Mouse (Mus musculus): Measurements from ENCODE around the gene Emp1. TPM values are rescaled to one million over a fixed set of nuclear protein-coding genes. Genes with fewer than 3 reads are reported as not detected.

The Emp1 gene
- polyA plus RNA-seq, 1 experiment from 2014 or later: 5.9 TPM

- Histone ChIP-seq H3K27me3 (ENCODE audit: control insufficient read depth, insufficient read depth, low read length) (no peaks in the 10 kb centered on the region), H3K4me3 (ENCODE audit: low read depth, low read length) (no peak overlapping the region), H3K4me1 (ENCODE audit: control insufficient read depth, insufficient read depth, low read length) (0 out of 2 replicates have a peak, but pooled peaks cover 2% of the 10 kb centered on the region), H3K27ac (ENCODE audit: low read depth, low read length) (no peak overlapping the region), H3K9ac (ENCODE audit: low read length) (no peak overlapping the region), H3K9me3 (ENCODE audit: control insufficient read depth, low read length) (no peaks in the 10 kb centered on the region), H3K4me2 (no peak overlapping the region), H3K36me3 (ENCODE audit: control insufficient read depth, insufficient read depth, low read length) (no peaks in the 10 kb centered on the region)
- ATAC-seq (ENCODE audit: low FRiP score): no peak
- no peak for DNase-seq (ENCODE audit: low spot score, missing footprints)
- 91% methylated on average over 8 of the region's 8 CpGs for WGBS
Observed at GRCm38 (mm10) chr6:135373357-135373756, 11.0 kb downstream of the Emp1 start.

GRCm38 (mm10) chr6:135375818-135376217 is 13.5 kb downstream of the Emp1 start:
- H3K27me3 ChIP-seq (ENCODE audit: control insufficient read depth, insufficient read depth, low read length): no peaks in the 10 kb centered on the region
- no peaks in the 10 kb centered on the region for H3K9me3 ChIP-seq (ENCODE audit: control insufficient read depth, low read length)
- WGBS: 66% methylated on average over 5 of the region's 5 CpGs
- no peak overlapping the region for H3K27ac ChIP-seq (ENCODE audit: low read depth, low read length)
- no peak for DNase-seq (ENCODE audit: low spot score, missing footprints)
- no peaks in the 10 kb centered on the region for H3K36me3 ChIP-seq (ENCODE audit: control insufficient read depth, insufficient read depth, low read length)
- ATAC-seq (ENCODE audit: low FRiP score): no peak
- no peak overlapping the region for H3K4me2 ChIP-seq
- H3K4me1 ChIP-seq (ENCODE audit: control insufficient read depth, insufficient read depth, low read length): no peaks in the 10 kb centered on the region
- H3K4me3 ChIP-seq (ENCODE audit: low read depth, low read length): no peak overlapping the region
- no peak overlapping the region for H3K9ac ChIP-seq (ENCODE audit: low read length)

GRCm38 (mm10) chr6:135376248-135376647 is 13.9 kb downstream of the Emp1 start:
- H3K27me3 ChIP-seq (ENCODE audit: control insufficient read depth, insufficient read depth, low read length): no peaks in the 10 kb centered on the region
- no peaks in the 10 kb centered on the region for H3K4me1 ChIP-seq (ENCODE audit: control insufficient read depth, insufficient read depth, low read length)
- no peaks in the 10 kb centered on the region for H3K36me3 ChIP-seq (ENCODE audit: control insufficient read depth, insufficient read depth, low read length)
- DNase-seq (ENCODE audit: low spot score, missing footprints): no peak
- H3K27ac ChIP-seq (ENCODE audit: low read depth, low read length): no peak overlapping the region
- no peak overlapping the region for H3K4me3 ChIP-seq (ENCODE audit: low read depth, low read length)
- H3K9ac ChIP-seq (ENCODE audit: low read length): no peak overlapping the region
- H3K4me2 ChIP-seq: no peak overlapping the region
- H3K9me3 ChIP-seq (ENCODE audit: control insufficient read depth, low read length): no peaks in the 10 kb centered on the region
- WGBS: 84% methylated on average over 7 of the region's 7 CpGs
- no peak for ATAC-seq (ENCODE audit: low FRiP score)

DNA sequence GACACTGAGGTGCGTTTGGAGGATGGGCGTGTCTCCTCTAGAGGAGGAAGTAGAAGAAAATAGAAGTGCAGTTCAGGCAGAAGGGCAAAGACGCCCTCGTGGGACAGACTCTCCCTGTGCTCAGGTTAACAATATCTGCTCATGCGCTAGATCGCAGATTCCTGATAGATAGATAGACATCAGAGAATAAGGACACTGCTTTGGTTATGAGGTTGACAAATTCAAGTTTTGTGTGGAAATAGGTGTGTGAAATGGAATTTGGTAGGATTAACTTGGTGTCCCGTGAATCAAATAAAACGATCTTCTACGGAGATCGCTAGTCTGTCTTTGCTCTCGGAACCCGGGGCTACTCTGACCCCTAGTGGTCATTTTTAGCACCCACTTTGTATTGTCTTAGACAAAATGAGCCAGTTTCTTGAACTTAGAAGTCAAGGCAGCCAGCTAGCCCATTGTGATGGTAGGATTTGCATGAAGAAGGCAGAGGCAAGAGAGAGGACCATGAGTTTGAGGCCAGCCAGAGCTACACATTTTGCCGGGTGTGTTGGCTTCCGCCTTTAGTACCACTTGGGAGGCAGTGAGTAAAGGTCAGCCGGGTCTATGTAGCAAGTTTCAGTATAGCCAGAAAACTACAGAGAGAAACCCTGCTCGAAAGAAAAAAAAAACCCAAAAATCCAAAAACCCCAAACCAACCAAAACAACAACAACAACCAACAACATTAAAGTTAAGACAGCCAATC is 15.4 kb downstream of the Emp1 start:
- Histone ChIP-seq H3K9me3 (ENCODE audit: control insufficient read depth, low read length) (no peaks in the 10 kb centered on the region), H3K9ac (ENCODE audit: low read length) (no peak overlapping the region), H3K4me2 (peak overlapping the region; percentile 44), H3K27ac (ENCODE audit: low read depth, low read length) (no peak overlapping the region), H3K36me3 (ENCODE audit: control insufficient read depth, insufficient read depth, low read length) (no peaks in the 10 kb centered on the region), H3K27me3 (ENCODE audit: control insufficient read depth, insufficient read depth, low read length) (no peaks in the 10 kb centered on the region), H3K4me3 (ENCODE audit: low read depth, low read length) (peak overlapping the region; percentile 15; the same call in 1 of the 2 replicates), H3K4me1 (ENCODE audit: control insufficient read depth, insufficient read depth, low read length) (no peaks in the 10 kb centered on the region)
- ATAC-seq (ENCODE audit: low FRiP score) (peak; percentile 66), DNase-seq (ENCODE audit: low spot score, missing footprints) (peak; percentile 96)
- 25% methylated on average over 16 of the region's 16 CpGs for WGBS

DNA sequence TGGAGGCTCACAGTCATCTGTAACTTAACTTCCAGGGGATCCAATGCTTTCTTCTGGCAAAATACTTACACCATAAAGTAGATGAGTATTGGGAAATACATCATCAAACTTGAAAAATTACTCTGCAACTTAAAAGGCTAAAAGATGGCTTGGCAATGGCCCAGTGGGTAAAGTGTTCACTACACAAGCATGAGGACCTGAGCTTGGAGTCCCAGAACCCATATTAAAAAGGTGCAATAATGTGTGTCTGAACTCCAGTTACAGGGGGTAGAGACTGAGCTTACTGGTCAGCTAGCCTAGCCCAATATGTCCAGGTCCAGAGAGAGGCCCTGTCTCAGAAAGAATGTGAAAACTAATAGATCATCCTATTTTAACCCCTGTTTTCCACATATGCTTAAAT is 21.6 kb downstream of the Emp1 start:
- no peaks in the 10 kb centered on the region for H3K27me3 ChIP-seq (ENCODE audit: control insufficient read depth, insufficient read depth, low read length)
- DNase-seq (ENCODE audit: low spot score, missing footprints) (no peak), ATAC-seq (ENCODE audit: low FRiP score) (no peak)
- no peak overlapping the region for H3K27ac ChIP-seq (ENCODE audit: low read depth, low read length)
- no peak overlapping the region for H3K4me2 ChIP-seq
- H3K4me3 ChIP-seq (ENCODE audit: low read depth, low read length): no peak overlapping the region
- H3K9me3 ChIP-seq (ENCODE audit: control insufficient read depth, low read length): no peaks in the 10 kb centered on the region
- H3K9ac ChIP-seq (ENCODE audit: low read length): no peak overlapping the region
- H3K4me1 ChIP-seq (ENCODE audit: control insufficient read depth, insufficient read depth, low read length): no peaks in the 10 kb centered on the region
- no peaks in the 10 kb centered on the region for H3K36me3 ChIP-seq (ENCODE audit: control insufficient read depth, insufficient read depth, low read length)

- H3K9me3 ChIP-seq (ENCODE audit: control insufficient read depth, low read length): no peaks in the 10 kb centered on the region
- no peaks in the 10 kb centered on the region for H3K27me3 ChIP-seq (ENCODE audit: control insufficient read depth, insufficient read depth, low read length)
- no peak overlapping the region for H3K9ac ChIP-seq (ENCODE audit: low read length)
- no peak overlapping the region for H3K27ac ChIP-seq (ENCODE audit: low read depth, low read length)
- DNase-seq (ENCODE audit: low spot score, missing footprints): no peak
- no peak overlapping the region for H3K4me3 ChIP-seq (ENCODE audit: low read depth, low read length)
- 84% methylated on average over 8 of the region's 8 CpGs for WGBS
- ATAC-seq (ENCODE audit: low FRiP score): no peak
- no peaks in the 10 kb centered on the region for H3K4me1 ChIP-seq (ENCODE audit: control insufficient read depth, insufficient read depth, low read length)
- no peak overlapping the region for H3K4me2 ChIP-seq
- H3K36me3 ChIP-seq (ENCODE audit: control insufficient read depth, insufficient read depth, low read length): no peaks in the 10 kb centered on the region
Observed at GRCm38 (mm10) chr6:135385738-135386459, 23.6 kb downstream of the Emp1 start.

DNA sequence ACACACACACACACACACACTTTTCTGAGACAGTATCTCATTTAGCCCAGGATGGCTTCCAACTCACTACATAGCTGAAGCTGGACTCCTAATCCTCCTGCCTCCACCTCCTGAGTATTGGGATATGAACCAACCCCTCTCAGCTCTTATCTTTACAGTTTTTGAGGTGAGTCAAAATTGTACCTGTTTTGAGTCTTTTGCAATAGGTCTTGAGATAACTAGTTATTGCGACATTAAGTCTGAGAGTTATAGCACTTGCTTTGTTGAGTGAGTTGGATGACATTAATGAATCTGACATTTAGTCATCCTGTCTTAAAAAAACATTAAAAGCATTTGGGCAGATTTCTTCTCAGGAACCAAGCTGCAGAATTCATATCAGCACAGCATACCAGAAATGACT is 25.3 kb downstream of the Emp1 start:
- Histone ChIP-seq H3K4me2 (no peak overlapping the region), H3K27ac (ENCODE audit: low read depth, low read length) (no peak overlapping the region), H3K27me3 (ENCODE audit: control insufficient read depth, insufficient read depth, low read length) (no peaks in the 10 kb centered on the region), H3K36me3 (ENCODE audit: control insufficient read depth, insufficient read depth, low read length) (no peaks in the 10 kb centered on the region), H3K4me1 (ENCODE audit: control insufficient read depth, insufficient read depth, low read length) (no peaks in the 10 kb centered on the region), H3K9me3 (ENCODE audit: control insufficient read depth, low read length) (no peaks in the 10 kb centered on the region), H3K9ac (ENCODE audit: low read length) (no peak overlapping the region), H3K4me3 (ENCODE audit: low read depth, low read length) (no peak overlapping the region)
- 96% methylated on average over 1 of the region's 1 CpGs for WGBS
- no peak for ATAC-seq (ENCODE audit: low FRiP score)
- no peak for DNase-seq (ENCODE audit: low spot score, missing footprints)

DNA sequence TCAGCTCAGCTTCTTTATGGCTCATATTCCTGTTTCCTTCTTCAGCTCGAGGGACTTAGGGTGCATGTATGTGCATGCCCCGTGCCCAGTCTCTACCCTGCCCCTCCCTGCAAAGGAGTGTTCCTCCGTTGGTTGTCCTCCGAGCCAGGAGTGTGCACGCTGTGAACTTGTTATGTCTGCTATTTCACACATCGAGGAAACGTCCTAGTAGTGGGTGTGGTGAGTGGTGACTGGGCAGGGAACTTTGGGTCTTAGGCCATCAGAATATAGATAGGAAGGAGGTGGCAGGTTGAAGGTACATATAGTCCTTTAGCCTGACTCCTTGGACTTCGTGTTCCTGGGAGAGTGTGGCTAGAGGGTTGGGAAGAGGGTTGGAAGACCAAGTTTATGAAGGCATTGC is 26.4 kb downstream of the Emp1 start:
- ATAC-seq (ENCODE audit: low FRiP score) (no peak), DNase-seq (ENCODE audit: low spot score, missing footprints) (no peak)
- H3K27ac ChIP-seq (ENCODE audit: low read depth, low read length): no peak overlapping the region
- no peak overlapping the region for H3K4me3 ChIP-seq (ENCODE audit: low read depth, low read length)
- no peaks in the 10 kb centered on the region for H3K4me1 ChIP-seq (ENCODE audit: control insufficient read depth, insufficient read depth, low read length)
- H3K9me3 ChIP-seq (ENCODE audit: control insufficient read depth, low read length): no peaks in the 10 kb centered on the region
- H3K4me2 ChIP-seq: no peak overlapping the region
- 79% methylated on average over 8 of the region's 8 CpGs for WGBS
- no peaks in the 10 kb centered on the region for H3K36me3 ChIP-seq (ENCODE audit: control insufficient read depth, insufficient read depth, low read length)
- H3K27me3 ChIP-seq (ENCODE audit: control insufficient read depth, insufficient read depth, low read length): no peaks in the 10 kb centered on the region
- H3K9ac ChIP-seq (ENCODE audit: low read length): no peak overlapping the region

DNA sequence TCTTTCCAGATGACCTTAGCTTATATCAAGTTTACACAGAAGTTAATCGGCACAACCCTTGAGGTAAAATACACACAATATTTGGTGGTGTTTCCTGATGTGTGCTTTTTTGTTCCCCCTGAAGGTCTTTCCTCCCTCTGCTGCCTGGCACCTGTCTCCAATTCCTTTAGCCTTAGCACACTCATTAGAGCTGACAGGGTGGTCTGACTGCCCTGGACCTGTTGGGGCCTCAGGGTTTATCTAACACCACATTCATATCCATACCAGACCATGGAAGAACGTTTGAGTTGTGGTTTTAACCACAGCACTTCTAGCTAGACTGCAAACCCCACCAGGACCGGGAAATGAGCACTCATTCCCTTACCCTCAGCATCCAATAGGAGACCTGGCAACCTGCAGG is 28.1 kb downstream of the Emp1 start:
- Histone ChIP-seq H3K9ac (ENCODE audit: low read length) (no peak overlapping the region), H3K36me3 (ENCODE audit: control insufficient read depth, insufficient read depth, low read length) (no peaks in the 10 kb centered on the region), H3K9me3 (ENCODE audit: control insufficient read depth, low read length) (no peaks in the 10 kb centered on the region), H3K27me3 (ENCODE audit: control insufficient read depth, insufficient read depth, low read length) (no peaks in the 10 kb centered on the region), H3K4me2 (no peak overlapping the region), H3K4me3 (ENCODE audit: low read depth, low read length) (no peak overlapping the region), H3K27ac (ENCODE audit: low read depth, low read length) (no peak overlapping the region), H3K4me1 (ENCODE audit: control insufficient read depth, insufficient read depth, low read length) (no peaks in the 10 kb centered on the region)
- DNase-seq (ENCODE audit: low spot score, missing footprints) (no peak), ATAC-seq (ENCODE audit: low FRiP score) (no peak)
- 78% methylated on average over 3 of the region's 3 CpGs for WGBS
